Comparison of ENCODE assay signal across 26 mouse cellular contexts in genomic region chr4:15205114-15205513, GRCm38 (mm10).
DNase-seq lines count a peak whose midpoint lies in the region; ATAC-seq lines count a peak whose summit lies in the region.
"Had no signal": no experiment of that assay in that cellular context is flagged by ENCODE, and none has a peak within 500 bp of the region (broad histone marks: within the 10 kb centered on the region; RNA-seq: fewer than 3 reads in every experiment).

No protein-coding gene starts in this region.

- no peaks in the 10 kb centered on the region for H3K9me3 ChIP-seq in heart, embryonic 16.5 days (replicated peaks; ENCODE audit: control insufficient read depth, low read length)
- H3K9me3 ChIP-seq in heart, embryonic 10.5 days = no peaks in the 10 kb centered on the region
- no peaks in the 10 kb centered on the region for H3K9me3 ChIP-seq in embryonic facial prominence, embryonic 12.5 days
- H3K9me3 ChIP-seq: embryonic facial prominence, embryonic 13.5 days; forebrain, embryonic 10.5 days; forebrain, embryonic 13.5 days; heart, embryonic 12.5 days; heart, embryonic 15.5 days had no signal

- no peaks in the 10 kb centered on the region for H3K36me3 ChIP-seq in heart, embryonic 16.5 days (ENCODE audit: control insufficient read depth, insufficient read depth)
- no peaks in the 10 kb centered on the region for H3K36me3 ChIP-seq in heart, embryonic 10.5 days
- H3K36me3 ChIP-seq in embryonic facial prominence, embryonic 12.5 days = no peaks in the 10 kb centered on the region
- H3K36me3 ChIP-seq: embryonic facial prominence, embryonic 13.5 days; forebrain, embryonic 10.5 days; heart, embryonic 12.5 days; heart, embryonic 15.5 days had no signal

- ATAC-seq in heart, embryonic 16.5 days (replicated peaks; ENCODE audit: extremely low read depth, insufficient read depth, low FRiP score) = no peak
- peak; percentile 56; the same call in 1 of the 2 replicates for ATAC-seq in embryonic facial prominence, embryonic 12.5 days (ENCODE audit: insufficient number of reproducible peaks, insufficient read depth, low FRiP score, low TSS enrichment)
- ATAC-seq: activated CD4-positive, CD25-positive, alpha-beta regulatory T cell, adult 4 months; forebrain, embryonic 13.5 days; forebrain, embryonic 16.5 days; hindbrain, postnatal 0 days; inflammation-experienced regulatory T-cells, adult 6 months; intestine, embryonic 16.5 days had no signal

- no peak overlapping the region for H3K4me2 ChIP-seq in heart, embryonic 16.5 days (ENCODE audit: low read depth, low read length)
- no peak overlapping the region for H3K4me2 ChIP-seq in embryonic facial prominence, embryonic 12.5 days (replicated peaks)
- H3K4me2 ChIP-seq: embryonic facial prominence, embryonic 13.5 days; forebrain, embryonic 13.5 days; heart, embryonic 12.5 days; heart, embryonic 15.5 days; hindbrain, embryonic 14.5 days had no signal

- H3K4me3 ChIP-seq in heart, embryonic 16.5 days (ENCODE audit: low read length) = no peak overlapping the region
- H3K4me3 ChIP-seq in heart, embryonic 10.5 days = no peak overlapping the region
- no peak overlapping the region for H3K4me3 ChIP-seq in embryonic facial prominence, embryonic 12.5 days
- H3K4me3 ChIP-seq: embryonic facial prominence, embryonic 13.5 days; forebrain, embryonic 10.5 days; forebrain, embryonic 13.5 days; heart, embryonic 12.5 days; heart, embryonic 15.5 days had no signal

- 49% methylated on average over 4 of the region's 4 CpGs for WGBS in heart, embryonic 16.5 days
- 59% methylated on average over 4 of the region's 4 CpGs for WGBS in heart, embryonic 10.5 days
- 40% methylated on average over 4 of the region's 4 CpGs for WGBS in embryonic facial prominence, embryonic 12.5 days

- H3K27ac ChIP-seq in heart, embryonic 16.5 days (ENCODE audit: low read length) = peak overlapping the region; percentile 31; the same call in 1 of the 2 replicates
- H3K27ac ChIP-seq in heart, embryonic 10.5 days = no peak overlapping the region
- H3K27ac ChIP-seq in embryonic facial prominence, embryonic 12.5 days = no peak overlapping the region
- H3K27ac ChIP-seq: forebrain, embryonic 10.5 days; forebrain, embryonic 13.5 days; heart, embryonic 15.5 days; hindbrain, embryonic 14.5 days; hindbrain, postnatal 0 days had no signal

- no peaks in the 10 kb centered on the region for H3K27me3 ChIP-seq in heart, embryonic 16.5 days (ENCODE audit: control insufficient read depth, insufficient read depth, low read length)
- no peaks in the 10 kb centered on the region for H3K27me3 ChIP-seq in heart, embryonic 10.5 days (ENCODE audit: insufficient read depth, poor library complexity, severe bottlenecking)
- no peaks in the 10 kb centered on the region for H3K27me3 ChIP-seq in embryonic facial prominence, embryonic 12.5 days
- H3K27me3 ChIP-seq: embryonic facial prominence, embryonic 13.5 days; forebrain, embryonic 13.5 days; heart, embryonic 12.5 days; heart, embryonic 15.5 days had no signal

- DNase-seq in embryo, embryonic 10 days (ENCODE audit: low spot score) = peak; percentile 8
- no peak for DNase-seq in embryo, embryonic 11 days
- no peak for DNase-seq in heart, embryonic 10.5 days (ENCODE audit: low spot score)
- DNase-seq in testis, postnatal 14 days (ENCODE audit: low spot score) = no peak
- DNase-seq: adrenal gland, adult 8-10 months; adrenal gland, postnatal 25 days; cerebellum, adult 18-20 months; cerebellum, adult 9-10 months; cerebellum, postnatal 14 days; gastrocnemius, postnatal 25 days; heart, postnatal 14 days; heart, postnatal 4 days; kidney, adult 18-20 months had no signal

- 0 out of 2 replicates have a peak, but pooled peaks cover 3% of the 10 kb centered on the region for H3K4me1 ChIP-seq in heart, embryonic 16.5 days (ENCODE audit: control insufficient read depth, insufficient read depth, low read length)
- H3K4me1 ChIP-seq in heart, embryonic 10.5 days = no peaks in the 10 kb centered on the region
- H3K4me1 ChIP-seq in embryonic facial prominence, embryonic 12.5 days = peaks cover 7% of the 10 kb centered on the region; the same call in 1 of the 2 replicates
- H3K4me1 ChIP-seq: forebrain, embryonic 10.5 days; forebrain, embryonic 13.5 days had no signal

- no peak overlapping the region for H3K9ac ChIP-seq in heart, embryonic 16.5 days (ENCODE audit: low read length)
- H3K9ac ChIP-seq in embryonic facial prominence, embryonic 12.5 days = no peak overlapping the region
- H3K9ac ChIP-seq: embryonic facial prominence, embryonic 13.5 days; forebrain, embryonic 13.5 days; heart, embryonic 12.5 days; heart, embryonic 15.5 days; hindbrain, embryonic 14.5 days had no signal
